Mouse (Mus musculus): ENCODE measurements around the gene Drosha. TPM values are rescaled to one million over a fixed set of nuclear protein-coding genes. Genes with fewer than 3 reads are reported as not detected.

Gene Drosha
- polyA plus RNA-seq, 1 experiment from 2014 or later, result 8.4 TPM

GRCm38 (mm10) chr15:12958051-12958450, 133.4 kb downstream of the Drosha start:
- 71% methylated on average over 5 of the region's 5 CpGs for WGBS
- Histone ChIP-seq H3K36me3 (ENCODE audit: control insufficient read depth, insufficient read depth) (no peaks in the 10 kb centered on the region), H3K27ac (ENCODE audit: low read depth, low read length) (no peak overlapping the region), H3K9me3 (ENCODE audit: control insufficient read depth) (0 out of 2 replicates have a peak, but pooled peaks cover 9% of the 10 kb centered on the region), H3K4me1 (replicated peaks; ENCODE audit: control insufficient read depth, insufficient read depth, low read length) (no peaks in the 10 kb centered on the region), H3K4me3 (ENCODE audit: low read depth, low read length) (no peak overlapping the region), H3K27me3 (replicated peaks; ENCODE audit: control insufficient read depth, insufficient read depth, low read length) (no peaks in the 10 kb centered on the region), H3K9ac (ENCODE audit: low read depth, low read length) (no peak overlapping the region), H3K4me2 (replicated peaks; ENCODE audit: low read depth) (no peak overlapping the region)
- no peak for TF ChIP-seq CTCF (IDR thresholded peaks at IDR 0.05; ENCODE audit: low read depth)
- ATAC-seq, result no peak

DNA sequence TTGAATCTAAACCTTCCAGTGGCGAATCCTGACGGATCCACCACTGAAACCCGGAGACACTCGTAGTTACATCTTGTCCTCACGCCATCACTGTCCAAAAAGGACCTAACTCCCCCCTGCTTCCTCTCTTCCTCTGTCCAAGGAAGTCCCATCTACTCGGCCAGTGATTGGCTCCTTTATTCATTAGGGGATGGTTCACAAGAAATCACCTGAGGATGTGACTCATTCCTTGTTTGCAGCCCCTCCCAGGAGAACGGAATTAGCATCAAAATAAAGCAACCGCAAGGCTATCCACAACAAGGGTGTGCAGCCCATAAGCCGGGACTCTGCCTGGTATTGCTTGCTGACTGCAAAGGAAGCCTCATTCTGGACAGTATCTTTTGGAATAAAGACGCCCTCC, 137.6 kb downstream of the Drosha start:
- WGBS, result 84% methylated on average over 10 of the region's 10 CpGs
- H3K36me3 ChIP-seq (ENCODE audit: control insufficient read depth, insufficient read depth), result no peaks in the 10 kb centered on the region
- no peaks in the 10 kb centered on the region for H3K4me1 ChIP-seq (replicated peaks; ENCODE audit: control insufficient read depth, insufficient read depth, low read length)

GRCm38 (mm10) chr15:12965209-12965608, 140.6 kb downstream of the Drosha start:
- H3K4me1 ChIP-seq (replicated peaks; ENCODE audit: control insufficient read depth, insufficient read depth, low read length), result no peaks in the 10 kb centered on the region
- H3K27me3 ChIP-seq (replicated peaks; ENCODE audit: control insufficient read depth, insufficient read depth, low read length), result no peaks in the 10 kb centered on the region
- no peak overlapping the region for H3K27ac ChIP-seq (ENCODE audit: low read depth, low read length)
- no peaks in the 10 kb centered on the region for H3K9me3 ChIP-seq (ENCODE audit: control insufficient read depth)
- no peak for TF ChIP-seq CTCF (IDR thresholded peaks at IDR 0.05; ENCODE audit: low read depth)
- 79% methylated on average over 5 of the region's 5 CpGs for WGBS
- no peak overlapping the region for H3K4me2 ChIP-seq (replicated peaks; ENCODE audit: low read depth)
- ATAC-seq, result no peak
- no peak overlapping the region for H3K9ac ChIP-seq (ENCODE audit: low read depth, low read length)
- H3K4me3 ChIP-seq (ENCODE audit: low read depth, low read length), result no peak overlapping the region
- no peaks in the 10 kb centered on the region for H3K36me3 ChIP-seq (ENCODE audit: control insufficient read depth, insufficient read depth)

More for the DNA sequence above, 137.6 kb downstream of the Drosha start:
- Histone ChIP-seq H3K4me2 (replicated peaks; ENCODE audit: low read depth) (no peak overlapping the region), H3K4me3 (ENCODE audit: low read depth, low read length) (no peak overlapping the region), H3K27ac (ENCODE audit: low read depth, low read length) (no peak overlapping the region), H3K9ac (ENCODE audit: low read depth, low read length) (no peak overlapping the region), H3K27me3 (replicated peaks; ENCODE audit: control insufficient read depth, insufficient read depth, low read length) (no peaks in the 10 kb centered on the region), H3K9me3 (ENCODE audit: control insufficient read depth) (no peaks in the 10 kb centered on the region)
- no peak for ATAC-seq
- no peak for TF ChIP-seq CTCF (IDR thresholded peaks at IDR 0.05; ENCODE audit: low read depth)

DNA sequence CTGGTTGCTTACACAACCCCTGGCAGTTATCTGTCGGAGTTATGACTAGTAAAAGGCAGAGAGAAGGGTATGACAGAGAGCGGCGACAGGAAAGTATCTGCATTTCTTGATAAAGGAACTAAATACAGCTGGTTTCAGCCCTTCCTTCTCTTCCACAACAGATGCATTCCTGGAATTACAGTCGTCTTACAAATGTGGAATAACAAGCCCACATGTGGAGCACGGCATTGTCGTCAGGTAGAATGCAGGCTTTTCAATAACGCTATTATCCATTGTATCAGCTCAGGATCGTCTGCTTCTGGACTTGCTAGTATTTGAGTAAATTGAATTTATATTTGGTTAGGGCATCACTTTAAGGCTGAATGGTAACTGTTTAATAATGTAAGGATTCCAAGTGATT, 144.2 kb downstream of the Drosha start:
- no peaks in the 10 kb centered on the region for H3K27me3 ChIP-seq (replicated peaks; ENCODE audit: control insufficient read depth, insufficient read depth, low read length)
- no peak overlapping the region for H3K4me2 ChIP-seq (replicated peaks; ENCODE audit: low read depth)
- ATAC-seq, result no peak
- no peaks in the 10 kb centered on the region for H3K9me3 ChIP-seq (ENCODE audit: control insufficient read depth)
- 79% methylated on average over 8 of the region's 8 CpGs for WGBS
- no peak overlapping the region for H3K27ac ChIP-seq (ENCODE audit: low read depth, low read length)
- H3K4me1 ChIP-seq (replicated peaks; ENCODE audit: control insufficient read depth, insufficient read depth, low read length), result no peaks in the 10 kb centered on the region
- H3K4me3 ChIP-seq (ENCODE audit: low read depth, low read length), result no peak overlapping the region
- H3K9ac ChIP-seq (ENCODE audit: low read depth, low read length), result no peak overlapping the region
- H3K36me3 ChIP-seq (ENCODE audit: control insufficient read depth, insufficient read depth), result no peaks in the 10 kb centered on the region
- no peak for TF ChIP-seq CTCF (IDR thresholded peaks at IDR 0.05; ENCODE audit: low read depth)

- WGBS, result 86% methylated on average over 8 of the region's 8 CpGs
- ATAC-seq, result no peak
- Histone ChIP-seq H3K36me3 (ENCODE audit: control insufficient read depth, insufficient read depth) (no peaks in the 10 kb centered on the region), H3K4me2 (replicated peaks; ENCODE audit: low read depth) (no peak overlapping the region), H3K4me1 (replicated peaks; ENCODE audit: control insufficient read depth, insufficient read depth, low read length) (no peaks in the 10 kb centered on the region), H3K9ac (ENCODE audit: low read depth, low read length) (no peak overlapping the region), H3K27me3 (replicated peaks; ENCODE audit: control insufficient read depth, insufficient read depth, low read length) (no peaks in the 10 kb centered on the region), H3K4me3 (ENCODE audit: low read depth, low read length) (no peak overlapping the region), H3K9me3 (ENCODE audit: control insufficient read depth) (no peaks in the 10 kb centered on the region), H3K27ac (ENCODE audit: low read depth, low read length) (no peak overlapping the region)
- no peak for TF ChIP-seq CTCF (IDR thresholded peaks at IDR 0.05; ENCODE audit: low read depth)
These were observed 147.8 kb downstream of the Drosha start for GRCm38 (mm10) chr15:12972441-12972840.

Small RNA genes within 50 kb of the gene (microRNA-seq; reads per million reads assigned to microRNA genes)
- gene Gm47288, result not detected

Other genes with a start within 250 kb of the Drosha start
- gene Pdzd2, start 84.9 kb upstream of the Drosha start, polyA plus RNA-seq (2015; fragmentation: Nextera tagmentation; extraction: Ambion mirVana), result 10.1 and 12.5 TPM in 2 replicates
- 10.0 and 12.1 TPM in 2 replicates for gene 6030458C11Rik, start 166 bp upstream of the Drosha start, polyA plus RNA-seq (2015; fragmentation: Nextera tagmentation; extraction: Ambion mirVana)

All from intestine, postnatal 0 days (tissue).